Mouse (Mus musculus) C2C12 (cell line): ENCODE data around the gene Atp23.

Source experiments
- CEBPB ChIP-seq: IDR thresholded peaks from one replicate; pipeline ENCODE4 v1.6.1; 2011; ENCODE audit warnings: low read depth, mild to moderate bottlenecking, control low read depth, moderate library complexity
- CTCF ChIP-seq: IDR thresholded peaks from one replicate; pipeline ENCODE4 v1.5.1; 2011; ENCODE audit not compliant: control insufficient read depth, insufficient read depth, insufficient read length
- FOSL1 ChIP-seq: IDR thresholded peaks from one replicate; pipeline ENCODE4 v1.8.0; 2011; ENCODE audit warnings: mild to moderate bottlenecking, low read length; ENCODE audit not compliant: poor library complexity, insufficient read depth, severe bottlenecking
- MAX ChIP-seq: IDR thresholded peaks from one replicate; pipeline ENCODE4 v1.6.1; 2011; ENCODE audit warnings: mild to moderate bottlenecking, control low read depth
- MYOD1 ChIP-seq: IDR thresholded peaks from one replicate; pipeline ENCODE4 v1.6.1; 2011; ENCODE audit warnings: low read depth; ENCODE audit not compliant: control insufficient read depth, insufficient read length
- MYOG ChIP-seq: IDR thresholded peaks from one replicate; pipeline ENCODE4 v1.6.1; 2011; ENCODE audit not compliant: control insufficient read depth, insufficient read length; ENCODE audit errors: extremely low read depth
- USF1 ChIP-seq: IDR thresholded peaks from one replicate; pipeline ENCODE4 v1.6.1; 2011; ENCODE audit warnings: low read depth, mild to moderate bottlenecking, control low read depth, moderate library complexity

DNA sequence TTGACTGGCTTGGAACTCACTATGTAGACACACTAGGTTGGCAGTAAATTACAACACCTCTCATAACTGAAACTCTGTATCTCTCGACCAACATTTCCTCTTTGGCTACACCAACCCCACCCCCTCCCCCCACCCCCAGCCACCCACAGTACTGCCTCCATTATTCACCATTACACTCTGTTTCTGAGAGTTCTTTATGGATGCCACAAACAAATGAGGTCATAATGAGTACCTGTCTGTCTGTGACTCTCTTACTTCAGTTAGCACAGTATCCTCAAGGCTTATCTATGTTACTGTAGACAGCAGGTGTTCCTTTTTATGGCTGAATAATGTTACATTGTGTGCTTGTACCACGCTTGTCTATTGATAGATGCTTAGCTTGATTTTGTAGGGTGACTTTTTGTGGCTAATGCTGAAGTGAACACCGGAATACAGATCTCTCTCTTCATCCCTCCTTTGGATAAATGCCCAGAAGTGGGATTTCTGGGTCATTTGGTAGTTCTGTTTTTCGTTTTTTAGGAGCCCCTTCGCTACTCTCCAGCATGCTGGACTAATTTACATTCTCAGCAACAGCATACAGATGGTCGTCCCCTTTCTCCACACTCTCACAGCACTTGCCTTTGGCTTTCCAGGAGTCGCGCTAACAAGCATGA lies 73.1 kb downstream of the Atp23 start:
- TF ChIP-seq USF1, result no peak
- TF ChIP-seq CTCF, result no peak
- TF ChIP-seq MAX, result no peak
- TF ChIP-seq MYOG, result no peak
- TF ChIP-seq CEBPB, result no peak
- TF ChIP-seq FOSL1, result no peak
- TF ChIP-seq MYOD1, result no peak
